Mouse (Mus musculus) sigmoid colon, adult 10 weeks (tissue): ENCODE results near the gene Olfr1411. TPM values are rescaled to one million over a fixed set of nuclear protein-coding genes. Genes with fewer than 3 reads are reported as not detected.

Experiments
- polyA plus RNA-seq: library from polyadenylated mRNA; stranded (reverse); fragments of 350-450 nt; fragmentation: Illumina TruSeq; extraction: RNeasy Lipid Tissue Mini Kit (QIAGEN cat#74804); gene quantifications from one replicate; pipeline ENCODE4 v1.2.3, GENCODE M21; 2014; ENCODE audit warnings: low read depth, low replicate concordance

Olfr1411 gene
- polyA plus RNA-seq: not detected

DNA sequence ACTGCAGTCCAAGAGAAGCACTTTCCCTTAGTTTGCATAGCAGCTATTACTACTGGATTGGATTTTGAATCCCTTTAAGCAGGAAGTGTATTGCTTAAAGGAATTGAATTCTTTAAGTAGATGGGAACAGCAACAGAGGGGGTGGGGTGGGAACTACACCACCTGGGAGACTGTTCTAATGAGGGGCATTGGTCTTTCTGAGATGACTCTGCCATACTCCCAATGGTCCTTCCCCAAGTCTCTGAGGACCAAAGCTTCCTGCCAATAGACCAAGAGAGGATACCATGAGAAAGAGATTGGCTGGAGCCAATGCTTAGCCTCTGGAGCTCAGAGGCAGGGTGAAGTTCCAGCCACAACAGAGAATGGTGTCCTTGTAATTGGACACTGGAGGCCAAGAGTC is at the start of gene Olfr1411:
Gene Olfr1411 (plus strand): TSS at position 301 of the 400 bp plus-strand sequence.

DNA sequence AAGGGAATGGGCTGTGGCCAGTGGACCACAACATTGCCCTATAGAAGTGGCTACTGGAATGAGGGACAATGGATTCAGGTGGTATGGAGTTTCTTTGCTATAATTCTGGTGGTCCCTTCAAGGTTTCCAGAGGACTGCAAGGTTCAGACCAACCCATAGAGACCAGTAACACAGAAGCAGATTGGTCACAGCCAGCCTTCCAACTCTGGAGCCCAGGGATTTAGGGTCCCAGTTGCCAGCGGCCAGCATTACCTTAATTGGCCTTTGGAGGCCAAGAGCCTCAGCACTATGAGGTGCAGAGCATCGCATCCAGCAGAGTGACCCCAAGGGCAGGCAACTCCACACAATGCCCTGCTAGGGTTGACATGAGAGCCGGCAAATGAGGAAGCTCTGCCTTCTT is 23.2 kb upstream of the Olfr1411 start, which contains the start of gene Olfr1413:
Gene Olfr1413 (plus strand): TSS at position 301 of the 400 bp plus-strand sequence.

DNA sequence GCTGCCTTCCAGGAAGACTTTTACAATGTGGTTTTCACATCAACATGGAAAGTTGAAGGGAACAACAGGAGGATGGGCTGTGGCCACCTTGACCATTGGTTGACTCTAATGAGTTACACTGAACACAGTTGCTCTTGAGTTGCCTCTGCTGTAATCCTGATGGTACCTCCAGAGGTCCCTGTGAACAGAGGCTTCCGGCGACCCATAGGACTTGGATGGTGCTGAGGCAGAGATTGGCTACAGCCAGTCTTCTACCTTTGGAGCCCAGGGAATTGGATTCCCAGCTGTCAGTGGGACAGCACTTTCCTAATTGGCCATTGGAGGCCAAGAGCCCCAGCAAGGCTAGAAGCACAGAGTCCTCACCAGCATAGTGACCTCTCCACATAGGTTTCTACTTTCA is 8.7 kb upstream of the Olfr1411 start, which contains the start of gene Olfr1412:
Gene Olfr1412 (plus strand): TSS at position 301 of the 400 bp plus-strand sequence.

DNA sequence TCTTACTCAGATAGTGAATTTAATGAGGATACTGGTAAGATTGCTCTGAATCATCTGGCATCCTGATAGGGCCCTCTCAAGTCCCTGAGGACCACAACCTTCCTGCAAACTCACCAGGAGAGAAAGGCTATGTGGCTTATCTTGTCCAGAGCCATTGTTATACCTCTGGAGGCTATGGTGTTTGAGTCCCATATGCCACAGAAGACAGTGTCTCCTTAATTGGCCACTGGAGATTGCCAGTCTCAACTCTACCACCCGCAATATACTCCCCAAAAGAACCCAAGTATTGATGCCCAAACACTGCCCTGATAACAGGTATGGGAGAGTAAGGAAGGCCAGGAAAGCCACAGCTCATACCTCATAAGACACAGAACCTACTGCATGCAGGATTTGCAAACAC is 11.3 kb downstream of the Olfr1411 start, which contains the start of gene Olfr1410:
Gene Olfr1410 (plus strand): TSS at position 301 of the 400 bp plus-strand sequence.

DNA sequence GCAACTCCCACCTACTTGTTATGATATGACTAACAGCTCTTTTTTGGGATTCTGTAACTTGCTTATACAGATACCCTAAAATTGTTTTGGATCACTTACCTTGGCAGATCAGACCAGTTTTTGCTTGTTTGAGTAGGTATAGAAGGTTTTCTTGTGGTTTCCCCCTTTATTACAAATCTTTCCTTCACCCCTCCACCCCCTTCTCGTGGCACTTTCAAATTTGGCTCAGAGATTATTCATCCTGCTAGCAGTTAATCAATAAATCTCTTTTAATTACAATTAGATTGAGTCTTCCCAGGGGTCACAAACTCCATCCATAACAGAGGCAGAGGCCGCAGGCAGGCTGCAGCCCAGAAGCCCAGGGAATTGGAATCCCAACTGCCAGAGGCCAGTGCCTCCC is 23.3 kb downstream of the Olfr1411 start, which contains the start of gene Olfr12:
Gene Olfr12 (plus strand): TSS at position 301 of the 400 bp plus-strand sequence.

DNA sequence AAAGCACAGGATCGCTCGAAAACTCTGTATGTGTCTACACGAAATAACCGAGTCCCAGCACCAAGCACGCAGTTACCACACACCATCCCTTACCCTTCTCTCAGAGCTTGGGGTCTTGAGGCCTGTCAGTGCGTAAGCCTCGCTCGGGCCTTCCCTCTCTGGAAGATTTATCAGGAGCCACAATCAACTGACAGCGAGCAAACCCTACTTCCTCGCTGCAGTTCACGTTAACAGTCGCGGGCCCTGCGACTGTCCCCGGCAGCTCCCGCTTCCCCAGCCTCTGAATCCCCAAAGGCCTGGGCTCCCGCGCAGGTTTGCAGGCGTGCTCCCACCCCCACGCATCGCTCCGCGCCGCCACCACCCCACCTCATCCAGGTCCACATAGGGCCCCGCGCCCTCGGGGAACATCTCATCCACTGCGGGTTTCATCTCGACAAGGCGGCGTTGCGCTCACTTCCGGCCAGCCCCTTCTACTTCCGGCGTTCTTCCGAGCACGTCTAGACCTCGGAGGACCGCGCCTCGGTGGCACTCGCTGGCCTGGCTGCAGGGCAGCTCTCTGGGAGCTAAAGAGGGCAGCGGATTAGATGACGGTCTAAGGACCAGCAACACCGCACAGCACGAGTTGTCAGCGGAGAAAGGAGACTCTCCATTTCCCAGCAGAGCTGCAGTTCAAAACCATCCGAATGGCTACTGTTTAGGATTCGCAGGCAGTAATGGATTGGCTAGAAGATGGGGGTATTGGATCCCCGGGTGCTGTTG is 47.5 kb downstream of the Olfr1411 start, which contains the start of gene Cops9:
Gene Cops9 (minus strand): TSS at position 472 of the 759 bp plus-strand sequence.

Other genes starting within 250 kb of the Olfr1411 start
- 128 TPM for gene Ndufa10, start 120.6 kb upstream of the Olfr1411 start, polyA plus RNA-seq
- gene Olfr1416, start 109.3 kb upstream of the Olfr1411 start, polyA plus RNA-seq: not detected
- not detected for gene Olfr1415, start 98.3 kb upstream of the Olfr1411 start, polyA plus RNA-seq
- gene Olfr1414, start 75.8 kb upstream of the Olfr1411 start, polyA plus RNA-seq: not detected
- gene Olfr1413, start 23.1 kb upstream of the Olfr1411 start, polyA plus RNA-seq: not detected
- not detected for gene Olfr1412, start 8.6 kb upstream of the Olfr1411 start, polyA plus RNA-seq
- not detected for gene Olfr1410, start 11.4 kb downstream of the Olfr1411 start, polyA plus RNA-seq
- gene Olfr12, start 23.4 kb downstream of the Olfr1411 start, polyA plus RNA-seq: not detected
- 68.7 TPM for gene Cops9, start 47.6 kb downstream of the Olfr1411 start, polyA plus RNA-seq
- gene Otos, start 54.4 kb downstream of the Olfr1411 start, polyA plus RNA-seq: not detected
- gene Gpc1, start 237.2 kb downstream of the Olfr1411 start, polyA plus RNA-seq: 0.50 TPM